Mouse (Mus musculus): ENCODE measurements around the gene Shoc2.

GRCm38 (mm10) chr19:53925338-53925751, 18.8 kb upstream of the Shoc2 start:
- TF ChIP-seq CTCF (IDR thresholded peaks at IDR 0.05; ENCODE audit: insufficient read depth, low read depth, low read length): no peak
- TF ChIP-seq POLR2A (IDR thresholded peaks at IDR 0.05; ENCODE audit: insufficient read depth, low read depth, low read length): no peak
